Mouse (Mus musculus): Measurements from ENCODE around the gene Pla2g10. TPM values are rescaled to one million over a fixed set of nuclear protein-coding genes. Genes with fewer than 3 reads are reported as not detected.
"Not testable (repeated sequence)": the region's sequence is repeated elsewhere in the genome, so short reads cannot be mapped to it uniquely, and the experiment has no call there.

Gene Pla2g10
- polyA plus RNA-seq, 1 experiment from 2014 or later, result 0.51 TPM

GRCm38 (mm10) chr16:13754400-13755190 is 23.8 kb upstream of the Pla2g10 start:
- Histone ChIP-seq H3K9ac (ENCODE audit: low read depth, low read length) (peak overlapping the region; percentile 74), H3K27me3 (replicated peaks; ENCODE audit: control insufficient read depth, insufficient read depth, low read length) (no peaks in the 10 kb centered on the region), H3K9me3 (ENCODE audit: control insufficient read depth, low read length) (no peaks in the 10 kb centered on the region), H3K36me3 (ENCODE audit: control insufficient read depth, insufficient read depth, low read length) (no peaks in the 10 kb centered on the region), H3K4me1 (ENCODE audit: control insufficient read depth, insufficient read depth, low read depth, low read length) (peaks cover 6% of the 10 kb centered on the region), H3K4me2 (ENCODE audit: low read length) (peak overlapping the region; percentile 90), H3K4me3 (ENCODE audit: low read length) (peak overlapping the region; percentile 65), H3K27ac (ENCODE audit: low read depth, low read length) (peak overlapping the region; percentile 2; the same call in 1 of the 2 replicates)
- peak; percentile 99 for ATAC-seq
- WGBS, result under 1% methylated on average over 65 of the region's 65 CpGs

- peaks cover 6% of the 10 kb centered on the region for H3K4me1 ChIP-seq (ENCODE audit: control insufficient read depth, insufficient read depth, low read depth, low read length)
- H3K9ac ChIP-seq (ENCODE audit: low read depth, low read length), result no peak overlapping the region
- 80% methylated on average over 8 of the region's 8 CpGs for WGBS
- H3K4me3 ChIP-seq (ENCODE audit: low read length), result peak overlapping the region; percentile 65
- H3K4me2 ChIP-seq (ENCODE audit: low read length), result peak overlapping the region; percentile 90
- no peak for ATAC-seq
- no peaks in the 10 kb centered on the region for H3K36me3 ChIP-seq (ENCODE audit: control insufficient read depth, insufficient read depth, low read length)
- no peaks in the 10 kb centered on the region for H3K9me3 ChIP-seq (ENCODE audit: control insufficient read depth, low read length)
- no peaks in the 10 kb centered on the region for H3K27me3 ChIP-seq (replicated peaks; ENCODE audit: control insufficient read depth, insufficient read depth, low read length)
- no peak overlapping the region for H3K27ac ChIP-seq (ENCODE audit: low read depth, low read length)
Measured at GRCm38 (mm10) chr16:13753986-13754385, 23.2 kb upstream of the Pla2g10 start.

- Histone ChIP-seq H3K9ac (ENCODE audit: low read depth, low read length) (no peak overlapping the region), H3K27me3 (replicated peaks; ENCODE audit: control insufficient read depth, insufficient read depth, low read length) (no peaks in the 10 kb centered on the region), H3K4me2 (ENCODE audit: low read length) (no peak overlapping the region), H3K36me3 (ENCODE audit: control insufficient read depth, insufficient read depth, low read length) (no peaks in the 10 kb centered on the region), H3K4me1 (ENCODE audit: control insufficient read depth, insufficient read depth, low read depth, low read length) (peaks cover 4% of the 10 kb centered on the region; the same call in 1 of the 2 replicates), H3K9me3 (ENCODE audit: control insufficient read depth, low read length) (no peaks in the 10 kb centered on the region), H3K4me3 (ENCODE audit: low read length) (no peak overlapping the region), H3K27ac (ENCODE audit: low read depth, low read length) (no peak overlapping the region)
- WGBS, result 96% methylated on average over 13 of the region's 13 CpGs
- ATAC-seq, result no peak
Measured at GRCm38 (mm10) chr16:13750626-13751025, 19.8 kb upstream of the Pla2g10 start.

GRCm38 (mm10) chr16:13749981-13750380 is 19.2 kb upstream of the Pla2g10 start:
- no peak for ATAC-seq
- Histone ChIP-seq H3K9me3 (ENCODE audit: control insufficient read depth, low read length) (no peaks in the 10 kb centered on the region), H3K4me1 (ENCODE audit: control insufficient read depth, insufficient read depth, low read depth, low read length) (peaks cover under 1% of the 10 kb centered on the region; the same call in 1 of the 2 replicates), H3K4me2 (ENCODE audit: low read length) (no peak overlapping the region), H3K27ac (ENCODE audit: low read depth, low read length) (no peak overlapping the region), H3K36me3 (ENCODE audit: control insufficient read depth, insufficient read depth, low read length) (no peaks in the 10 kb centered on the region), H3K9ac (ENCODE audit: low read depth, low read length) (no peak overlapping the region), H3K4me3 (ENCODE audit: low read length) (no peak overlapping the region), H3K27me3 (replicated peaks; ENCODE audit: control insufficient read depth, insufficient read depth, low read length) (no peaks in the 10 kb centered on the region)
- 59% methylated on average over 3 of the region's 3 CpGs for whole genome bisulfite sequencing

- Histone ChIP-seq H3K9me3 (ENCODE audit: control insufficient read depth, low read length) (no peaks in the 10 kb centered on the region), H3K4me3 (ENCODE audit: low read length) (no peak overlapping the region), H3K36me3 (ENCODE audit: control insufficient read depth, insufficient read depth, low read length) (no peaks in the 10 kb centered on the region), H3K9ac (ENCODE audit: low read depth, low read length) (no peak overlapping the region), H3K27ac (ENCODE audit: low read depth, low read length) (no peak overlapping the region), H3K4me1 (ENCODE audit: control insufficient read depth, insufficient read depth, low read depth, low read length) (no peaks in the 10 kb centered on the region), H3K4me2 (ENCODE audit: low read length) (no peak overlapping the region), H3K27me3 (replicated peaks; ENCODE audit: control insufficient read depth, insufficient read depth, low read length) (no peaks in the 10 kb centered on the region)
- 52% methylated on average over 5 of the region's 5 CpGs for WGBS
- ATAC-seq, result no peak
Measured at GRCm38 (mm10) chr16:13749306-13749705, 18.5 kb upstream of the Pla2g10 start.

GRCm38 (mm10) chr16:13748813-13749212 is 18.0 kb upstream of the Pla2g10 start:
- H3K9me3 ChIP-seq (ENCODE audit: control insufficient read depth, low read length); H3K36me3 ChIP-seq (ENCODE audit: control insufficient read depth, insufficient read depth, low read length); ATAC-seq; H3K9ac ChIP-seq (ENCODE audit: low read depth, low read length); H3K4me1 ChIP-seq (ENCODE audit: control insufficient read depth, insufficient read depth, low read depth, low read length); H3K4me3 ChIP-seq (ENCODE audit: low read length); H3K27me3 ChIP-seq (replicated peaks; ENCODE audit: control insufficient read depth, insufficient read depth, low read length); H3K27ac ChIP-seq (ENCODE audit: low read depth, low read length); H3K4me2 ChIP-seq (ENCODE audit: low read length): not testable (repeated sequence)
- WGBS, result 14% methylated on average over 10 of the region's 10 CpGs

- H3K9me3 ChIP-seq (ENCODE audit: control insufficient read depth, low read length), result no peaks in the 10 kb centered on the region
- 53% methylated on average over 3 of the region's 3 CpGs for WGBS
Measured at GRCm38 (mm10) chr16:13748124-13748523, 17.3 kb upstream of the Pla2g10 start.

GRCm38 (mm10) chr16:13747708-13748107 is 16.9 kb upstream of the Pla2g10 start:
- H3K27me3 ChIP-seq (replicated peaks; ENCODE audit: control insufficient read depth, insufficient read depth, low read length), result no peaks in the 10 kb centered on the region
- WGBS, result 94% methylated on average over 8 of the region's 8 CpGs
- H3K9ac ChIP-seq (ENCODE audit: low read depth, low read length), result no peak overlapping the region
- no peak for ATAC-seq
- H3K36me3 ChIP-seq (ENCODE audit: control insufficient read depth, insufficient read depth, low read length), result no peaks in the 10 kb centered on the region
- H3K4me3 ChIP-seq (ENCODE audit: low read length), result no peak overlapping the region
- no peak overlapping the region for H3K27ac ChIP-seq (ENCODE audit: low read depth, low read length)
- H3K4me2 ChIP-seq (ENCODE audit: low read length), result no peak overlapping the region
- H3K4me1 ChIP-seq (ENCODE audit: control insufficient read depth, insufficient read depth, low read depth, low read length), result no peaks in the 10 kb centered on the region
- no peaks in the 10 kb centered on the region for H3K9me3 ChIP-seq (ENCODE audit: control insufficient read depth, low read length)

More at GRCm38 (mm10) chr16:13748124-13748523, 17.3 kb upstream of the Pla2g10 start:
- Histone ChIP-seq H3K4me1 (ENCODE audit: control insufficient read depth, insufficient read depth, low read depth, low read length) (no peaks in the 10 kb centered on the region), H3K9ac (ENCODE audit: low read depth, low read length) (no peak overlapping the region), H3K36me3 (ENCODE audit: control insufficient read depth, insufficient read depth, low read length) (no peaks in the 10 kb centered on the region), H3K27ac (ENCODE audit: low read depth, low read length) (no peak overlapping the region), H3K4me2 (ENCODE audit: low read length) (no peak overlapping the region), H3K27me3 (replicated peaks; ENCODE audit: control insufficient read depth, insufficient read depth, low read length) (no peaks in the 10 kb centered on the region), H3K4me3 (ENCODE audit: low read length) (no peak overlapping the region)
- no peak for ATAC-seq

- Histone ChIP-seq H3K4me2 (ENCODE audit: low read length) (no peak overlapping the region), H3K9me3 (ENCODE audit: control insufficient read depth, low read length) (no peaks in the 10 kb centered on the region), H3K36me3 (ENCODE audit: control insufficient read depth, insufficient read depth, low read length) (no peaks in the 10 kb centered on the region), H3K9ac (ENCODE audit: low read depth, low read length) (no peak overlapping the region), H3K4me3 (ENCODE audit: low read length) (no peak overlapping the region), H3K4me1 (ENCODE audit: control insufficient read depth, insufficient read depth, low read depth, low read length) (no peaks in the 10 kb centered on the region), H3K27me3 (replicated peaks; ENCODE audit: control insufficient read depth, insufficient read depth, low read length) (no peaks in the 10 kb centered on the region), H3K27ac (ENCODE audit: low read depth, low read length) (no peak overlapping the region)
- ATAC-seq, result no peak
- WGBS, result 88% methylated on average over 2 of the region's 2 CpGs
Measured at GRCm38 (mm10) chr16:13740844-13741243, 10.1 kb upstream of the Pla2g10 start.
